Mouse (Mus musculus) stomach, postnatal 0 days (tissue): ENCODE data around the gene Nsun3. TPM values are rescaled to one million over a fixed set of nuclear protein-coding genes. Genes with fewer than 3 reads are reported as not detected.

Experiments used
- ATAC-seq: fragments of 200-750 bp; cut with Nextera tagmentation; 2 replicates; pipeline ENCODE4 v1.8.0; 2017; ENCODE audit not compliant: low FRiP score, low TSS enrichment
- DNase-seq: peaks from one replicate; pipeline ENCODE4 v3.0.0-alpha.2; 2016; ENCODE audit warnings: low spot score
- H3K27ac ChIP-seq: fragments of 300-500 bp; sonication (generic); replicated peaks from 2 replicates; pipeline ENCODE4 v1.5.1; 2014; ENCODE audit warnings: mild to moderate bottlenecking, control low read depth
- H3K27me3 ChIP-seq: fragments of 300-500 bp; sonication (generic); 2 replicates; pipeline ENCODE4 v1.6.1; 2014; ENCODE audit warnings: low read length; ENCODE audit not compliant: control insufficient read depth, insufficient read depth
- H3K36me3 ChIP-seq: fragments of 300-500 bp; sonication (generic); 2 replicates; pipeline ENCODE4 v1.6.1; 2014; ENCODE audit warnings: low read length, mixed read lengths; ENCODE audit not compliant: control insufficient read depth, insufficient read depth
- H3K4me1 ChIP-seq: fragments of 300-500 bp; sonication (generic); replicated peaks from 2 replicates; pipeline ENCODE4 v1.6.1; 2014; ENCODE audit warnings: antibody characterized with exemption; ENCODE audit not compliant: control insufficient read depth, insufficient read depth
- H3K4me2 ChIP-seq: fragments of 300-500 bp; sonication (generic); replicated peaks from 2 replicates; pipeline ENCODE4 v1.6.1; 2014; ENCODE audit warnings: low read depth, mild to moderate bottlenecking, control low read depth, moderate library complexity
- H3K4me3 ChIP-seq: fragments of 300-500 bp; sonication (generic); 2 replicates; pipeline ENCODE4 v1.5.1; 2014; ENCODE audit warnings: low read depth, low read length, control low read depth
- H3K9ac ChIP-seq: fragments of 300-500 bp; sonication (generic); 2 replicates; pipeline ENCODE4 v1.6.1; 2014; ENCODE audit warnings: mild to moderate bottlenecking, low read length, control low read depth, mixed read lengths
- H3K9me3 ChIP-seq: fragments of 300-500 bp; sonication (generic); 2 replicates; pipeline ENCODE4 v1.6.1; 2016; ENCODE audit warnings: low read length; ENCODE audit not compliant: control insufficient read depth
- CTCF ChIP-seq: IDR thresholded peaks from 2 replicates; pipeline ENCODE4 v1.5.1; 2016; ENCODE audit warnings: antibody characterized with exemption, low read depth, mild to moderate bottlenecking, moderate library complexity
- EP300 ChIP-seq: optimal IDR thresholded peaks from 2 replicates; pipeline ENCODE3; 2016; ENCODE audit warnings: antibody characterized with exemption
- WGBS: fragments of 180-500 bp; shearing (Covaris S2); extraction: QIAGEN DNeasy Blood & Tissue Kit; methylation state at CpG from one replicate; pipeline ENCODE4 v1.1.7; 2014; 5-methylcytosine and 5-hydroxymethylcytosine counted together
- polyA plus RNA-seq: library from polyadenylated mRNA; unstranded; fragments of >200 nt; fragmentation: Nextera tagmentation; extraction: Ambion mirVana; gene quantifications from 2 replicates; pipeline ENCODE4 v1.2.1, GENCODE M21; 2015

Gene Nsun3
- polyA plus RNA-seq, 1 experiment from 2014 or later, result 4.8 TPM

DNA sequence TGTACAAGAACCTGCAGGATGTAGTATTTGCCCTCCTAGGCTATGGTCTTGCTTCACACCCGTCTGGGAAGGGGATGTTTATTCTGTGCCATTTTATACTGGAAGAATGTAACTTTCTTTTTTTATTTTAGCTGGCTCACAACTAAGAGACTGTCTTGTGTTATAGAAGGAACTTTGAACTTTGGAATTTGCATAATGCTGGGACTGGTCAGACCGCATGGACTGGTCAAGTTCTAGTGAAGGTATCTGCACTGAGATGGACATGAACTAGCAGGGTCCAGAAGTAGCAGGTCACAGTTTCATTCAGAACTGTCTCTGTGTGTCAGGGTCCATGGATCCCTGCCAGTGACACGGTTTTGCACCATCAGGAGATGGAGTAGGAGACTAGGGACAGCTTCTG lies 13.2 kb upstream of the Nsun3 start:
- H3K4me1 ChIP-seq, result no peaks in the 10 kb centered on the region
- no peak overlapping the region for H3K4me2 ChIP-seq
- no peaks in the 10 kb centered on the region for H3K27me3 ChIP-seq
- WGBS, result 68% methylated on average over 3 of the region's 3 CpGs
- TF ChIP-seq EP300, result no peak
- no peak for TF ChIP-seq CTCF
- H3K27ac ChIP-seq, result peak overlapping the region; percentile 37; the same call in 1 of the 2 replicates
- H3K36me3 ChIP-seq, result no peaks in the 10 kb centered on the region
- ATAC-seq (peak; percentile 67), DNase-seq (no peak)
- no peak overlapping the region for H3K9ac ChIP-seq
- H3K9me3 ChIP-seq, result no peaks in the 10 kb centered on the region
- no peak overlapping the region for H3K4me3 ChIP-seq

DNA sequence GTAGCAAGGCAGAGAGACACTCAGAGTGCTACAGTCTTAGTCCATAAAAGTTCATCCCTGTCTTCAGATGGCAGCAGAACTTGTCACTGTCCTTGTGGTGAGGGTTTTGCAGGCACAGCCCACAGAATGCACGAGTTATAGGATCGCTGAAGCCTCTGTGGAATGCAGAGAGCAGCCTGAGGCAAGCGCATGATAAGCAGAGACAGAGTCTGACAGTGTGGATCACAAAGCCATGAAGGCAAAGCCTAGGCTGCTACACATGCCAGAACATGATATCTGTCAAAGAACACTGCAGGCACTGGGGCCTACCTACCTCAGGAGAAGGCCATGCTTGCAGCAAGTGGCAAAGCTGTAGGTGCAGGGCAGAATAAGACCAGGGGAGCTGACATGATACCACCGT lies 12.8 kb upstream of the Nsun3 start:
- 73% methylated on average over 4 of the region's 4 CpGs for WGBS
- Histone ChIP-seq H3K27ac (peak overlapping the region; percentile 37; the same call in 1 of the 2 replicates), H3K9me3 (no peaks in the 10 kb centered on the region), H3K4me1 (no peaks in the 10 kb centered on the region), H3K36me3 (no peaks in the 10 kb centered on the region), H3K9ac (no peak overlapping the region), H3K4me2 (no peak overlapping the region), H3K4me3 (no peak overlapping the region), H3K27me3 (no peaks in the 10 kb centered on the region)
- DNase-seq (no peak), ATAC-seq (peak; percentile 49; the same call in 1 of the 2 replicates)
- TF ChIP-seq EP300 (no peak), CTCF (no peak)

DNA sequence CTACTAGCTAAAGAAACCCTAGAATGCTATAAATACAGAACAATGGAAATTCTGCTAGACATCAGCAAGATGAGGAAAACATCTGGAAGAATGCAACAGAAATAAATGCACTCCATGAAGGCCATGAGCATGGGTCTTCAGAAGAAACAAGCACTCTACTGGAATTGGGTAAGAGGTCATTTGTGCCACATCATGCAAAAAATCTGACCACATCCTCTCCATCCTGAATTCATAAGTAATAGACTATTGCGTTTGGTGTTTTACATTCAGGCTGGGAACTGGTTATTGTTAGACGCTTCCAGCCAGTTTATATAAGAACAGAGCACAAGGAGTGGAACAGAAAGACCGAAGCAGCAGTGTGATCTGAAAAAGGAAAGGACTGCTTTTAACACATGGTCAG lies 12.2 kb upstream of the Nsun3 start:
- H3K9me3 ChIP-seq, result no peaks in the 10 kb centered on the region
- H3K4me3 ChIP-seq, result no peak overlapping the region
- H3K9ac ChIP-seq, result no peak overlapping the region
- TF ChIP-seq CTCF (no peak), EP300 (no peak)
- DNase-seq (no peak), ATAC-seq (no peak)
- no peaks in the 10 kb centered on the region for H3K4me1 ChIP-seq
- no peak overlapping the region for H3K4me2 ChIP-seq
- H3K27ac ChIP-seq, result 0 out of 2 replicates have a peak overlapping the region, but pooled peaks have one; percentile 37
- H3K27me3 ChIP-seq, result no peaks in the 10 kb centered on the region
- WGBS, result 84% methylated on average over 3 of the region's 3 CpGs
- H3K36me3 ChIP-seq, result no peaks in the 10 kb centered on the region

DNA sequence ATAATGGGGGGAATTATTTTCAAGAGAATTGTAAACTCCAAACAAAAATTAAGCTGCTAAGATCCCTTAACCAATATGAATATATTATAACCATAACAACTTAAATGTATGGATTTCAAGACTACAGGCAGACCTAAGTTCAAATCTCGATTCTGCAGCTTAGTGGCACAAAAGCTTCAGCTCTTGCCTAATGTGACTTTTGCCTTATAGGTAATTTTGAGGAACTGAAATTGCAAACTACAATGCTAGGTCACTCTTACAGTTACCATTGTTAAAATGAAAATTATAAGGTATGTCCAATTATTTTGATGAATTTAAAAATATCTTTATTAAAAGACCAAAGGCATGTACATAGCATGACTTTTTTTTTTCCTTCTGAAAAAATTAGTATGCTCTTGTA lies 10.0 kb upstream of the Nsun3 start:
- H3K27me3 ChIP-seq, result no peaks in the 10 kb centered on the region
- no peak overlapping the region for H3K9ac ChIP-seq
- no peaks in the 10 kb centered on the region for H3K9me3 ChIP-seq
- H3K36me3 ChIP-seq, result no peaks in the 10 kb centered on the region
- DNase-seq (no peak), ATAC-seq (no peak)
- H3K4me1 ChIP-seq, result no peaks in the 10 kb centered on the region
- H3K4me2 ChIP-seq, result no peak overlapping the region
- no peak overlapping the region for H3K27ac ChIP-seq
- WGBS, result 74% methylated on average over 1 of the region's 1 CpGs
- no peak overlapping the region for H3K4me3 ChIP-seq
- TF ChIP-seq CTCF, result no peak
- TF ChIP-seq EP300, result no peak

DNA sequence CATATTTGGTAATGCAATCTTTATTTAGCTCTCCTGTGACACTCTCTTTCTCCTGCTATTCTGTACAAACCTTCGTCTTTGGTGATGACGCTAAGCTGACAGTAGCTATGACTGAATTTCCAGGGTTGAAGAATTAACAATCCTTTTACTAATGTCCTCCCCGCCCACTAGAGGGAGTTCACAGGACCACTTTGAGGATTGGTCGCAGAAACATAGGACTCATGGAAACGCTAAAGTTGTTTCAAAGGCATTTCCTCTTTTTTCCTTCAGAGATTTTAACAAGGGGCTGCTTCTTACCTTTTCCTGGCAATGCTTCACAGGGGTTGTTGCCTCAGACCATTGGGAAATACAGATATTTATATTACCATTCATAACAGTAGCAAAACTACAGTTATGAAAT lies 4.4 kb downstream of the Nsun3 start:
- WGBS, result 53% methylated on average over 5 of the region's 5 CpGs

DNA sequence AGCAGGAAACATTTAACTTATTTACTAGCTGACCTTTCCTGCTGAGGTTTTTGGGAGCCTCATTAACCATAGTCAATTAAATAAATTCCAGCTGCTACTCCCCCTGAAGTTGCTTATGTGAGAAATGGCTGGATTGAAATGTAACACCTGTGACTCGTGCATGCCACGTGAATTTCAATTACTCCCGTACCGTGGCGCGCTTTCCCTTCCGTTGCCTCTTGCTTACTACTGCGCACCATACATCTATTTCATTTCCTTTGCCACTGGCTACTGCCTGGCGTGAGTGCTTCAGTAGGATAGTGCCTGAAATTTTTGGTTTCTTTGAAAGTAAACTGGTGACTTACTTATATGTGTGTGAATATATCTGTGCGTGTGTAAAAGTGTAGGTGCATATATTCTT lies 8.3 kb downstream of the Nsun3 start:
- 67% methylated on average over 10 of the region's 10 CpGs for WGBS
- Histone ChIP-seq H3K9me3 (no peaks in the 10 kb centered on the region), H3K36me3 (no peaks in the 10 kb centered on the region), H3K27me3 (no peaks in the 10 kb centered on the region), H3K9ac (no peak overlapping the region), H3K4me2 (no peak overlapping the region), H3K4me3 (no peak overlapping the region), H3K27ac (no peak overlapping the region), H3K4me1 (no peaks in the 10 kb centered on the region)
- no peak for ATAC-seq
- no peak for DNase-seq
- no peak for TF ChIP-seq EP300
- no peak for TF ChIP-seq CTCF

More for the DNA sequence above, 4.4 kb downstream of the Nsun3 start:
- Histone ChIP-seq H3K36me3 (no peaks in the 10 kb centered on the region), H3K27ac (no peak overlapping the region), H3K9me3 (no peaks in the 10 kb centered on the region), H3K27me3 (no peaks in the 10 kb centered on the region), H3K4me3 (no peak overlapping the region), H3K4me1 (no peaks in the 10 kb centered on the region), H3K9ac (no peak overlapping the region), H3K4me2 (no peak overlapping the region)
- DNase-seq (no peak), ATAC-seq (no peak)
- TF ChIP-seq EP300 (no peak), CTCF (peak; percentile 69)
